Mouse (Mus musculus) testis, adult 2 months (tissue): ENCODE data around the gene Nodal.

Experiments used
- CTCF ChIP-seq: fragments of 200-500 bp; IDR thresholded peaks from 2 replicates; pipeline ENCODE4 v1.5.1; 2012; ENCODE audit warnings: low read depth, mild to moderate bottlenecking, inconsistent platforms, low read length, moderate library complexity; ENCODE audit not compliant: control insufficient read depth, insufficient read depth, insufficient replicate concordance
- POLR2A ChIP-seq: fragments of 200-500 bp; IDR thresholded peaks from 2 replicates; pipeline ENCODE4 v1.6.1; 2012; ENCODE audit warnings: low read depth, mild to moderate bottlenecking, inconsistent platforms, low read length, moderate library complexity; ENCODE audit not compliant: control insufficient read depth

DNA sequence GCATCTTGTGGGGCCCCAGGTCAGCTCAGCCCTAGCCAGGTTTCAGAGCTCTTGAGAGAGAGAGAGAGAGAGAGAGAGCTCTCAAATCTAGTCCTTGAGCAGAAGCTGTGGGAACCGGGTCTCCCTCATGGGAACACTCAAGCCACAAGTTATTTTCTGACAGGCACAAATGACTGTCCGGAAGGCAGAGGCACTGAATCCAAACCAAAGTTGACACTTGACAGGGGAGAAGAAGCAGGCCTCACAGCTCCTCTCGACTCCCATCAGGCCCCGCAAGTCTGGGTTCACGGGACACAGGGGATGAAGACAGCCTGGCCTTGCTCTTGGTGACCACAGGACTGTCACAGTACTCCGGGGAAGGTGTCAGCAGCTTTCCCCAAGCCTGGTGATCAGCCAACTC lies 31.5 kb upstream of the Nodal start:
- TF ChIP-seq POLR2A (no peak), CTCF (no peak)
